In genomic region chr3:134509702-134510101, GRCm38 (mm10) we compare ENCODE assay signal across 19 mouse cellular contexts.
DNase-seq lines count a peak whose midpoint lies in the region; ATAC-seq lines count a peak whose summit lies in the region.
"Had no signal": no experiment of that assay in that cellular context is flagged by ENCODE, and none has a peak within 500 bp of the region (broad histone marks: within the 10 kb centered on the region; RNA-seq: fewer than 3 reads in every experiment).

No protein-coding gene starts in this region.

- no peak for DNase-seq in frontal cortex, postnatal 14 days (ENCODE audit: low spot score in 2 of 2)
- peak; percentile 51 for DNase-seq in 3T3-L1 (ENCODE audit: low read depth, low spot score)
- DNase-seq in brain, adult 2 months (ENCODE audit: low read depth, low spot score): peak; percentile 33
- no peak for DNase-seq in spleen, postnatal 36 days (ENCODE audit: low spot score in 2 of 2)
- no peak for DNase-seq in thymus, postnatal 4 days
- DNase-seq: adrenal gland, adult 8-10 months; adrenal gland, postnatal 14 days; adrenal gland, postnatal 36 days; cerebellum, adult 11-12 months; cerebellum, adult 2 months; cerebellum, adult 9-10 months; cerebellum, postnatal 10 days; cerebellum, postnatal 25 days; forebrain, postnatal 0 days had no signal

- peak; percentile 67 for ATAC-seq in frontal cortex, adult (ENCODE audit: low TSS enrichment)
- ATAC-seq: activated CD4-positive, CD25-positive, alpha-beta regulatory T cell, adult 4 months; forebrain, embryonic 13.5 days; forebrain, embryonic 15.5 days; forebrain, postnatal 0 days; Patski had no signal

Comparison
In these comparisons a context has a peak if more than half of its experiments do, and no peak if none do; other contexts are left out.
1. DNase-seq: peak in 3T3-L1 (single experiment) and brain, adult 2 months (single experiment); none in frontal cortex, postnatal 14 days (0 of 2), spleen, postnatal 36 days (0 of 2) and thymus, postnatal 4 days (single experiment).